Mouse (Mus musculus) bone marrow, adult 2 months (tissue): ENCODE data around the gene Ccdc148. TPM values are rescaled to one million over a fixed set of nuclear protein-coding genes. Genes with fewer than 3 reads are reported as not detected.

ENCODE experiments used
- H3K27ac ChIP-seq: fragments of 200-500 bp; 2 replicates; pipeline ENCODE4 v1.5.1; 2012; ENCODE audit warnings: low read depth, mild to moderate bottlenecking, control low read depth, inconsistent platforms, low read length; ENCODE audit not compliant: control insufficient read depth, poor library complexity, insufficient read depth
- H3K4me1 ChIP-seq: fragments of 200-500 bp; 2 replicates; pipeline ENCODE4 v1.6.1; 2011; ENCODE audit warnings: low read length; ENCODE audit not compliant: control insufficient read depth, insufficient read depth
- H3K4me3 ChIP-seq: fragments of 200-500 bp; replicated peaks from 2 replicates; pipeline ENCODE3; 2011; ENCODE audit warnings: mild to moderate bottlenecking, low read depth, low read length, control low read depth; ENCODE audit not compliant: control insufficient read depth
- CTCF ChIP-seq: fragments of 200-500 bp; IDR thresholded peaks from 2 replicates; pipeline ENCODE4 v1.5.1; 2011; ENCODE audit warnings: low read length, control low read depth; ENCODE audit not compliant: control insufficient read depth, insufficient read depth
- POLR2A ChIP-seq: fragments of 200-500 bp; IDR thresholded peaks from 2 replicates; pipeline ENCODE4 v1.6.1; 2011; ENCODE audit warnings: low read depth, mild to moderate bottlenecking, control low read depth, low read length, borderline replicate concordance; ENCODE audit not compliant: control insufficient read depth
- WGBS: fragments of 180-500 bp; shearing (Covaris S2); methylation state at CpG from one replicate; pipeline ENCODE4 v1.1.7; 2018; 5-methylcytosine and 5-hydroxymethylcytosine counted together
- polyA plus RNA-seq: library from polyadenylated mRNA; stranded (reverse); fragments of >200 nt; gene quantifications from 2 replicates; pipeline ENCODE4 v1.2.4, GENCODE M21; 2011; ENCODE audit warnings: low replicate concordance; ENCODE audit not compliant: missing spikeins, insufficient read depth, insufficient read length

The Ccdc148 gene
- polyA plus RNA-seq, 1 experiment = 0.87 TPM

DNA sequence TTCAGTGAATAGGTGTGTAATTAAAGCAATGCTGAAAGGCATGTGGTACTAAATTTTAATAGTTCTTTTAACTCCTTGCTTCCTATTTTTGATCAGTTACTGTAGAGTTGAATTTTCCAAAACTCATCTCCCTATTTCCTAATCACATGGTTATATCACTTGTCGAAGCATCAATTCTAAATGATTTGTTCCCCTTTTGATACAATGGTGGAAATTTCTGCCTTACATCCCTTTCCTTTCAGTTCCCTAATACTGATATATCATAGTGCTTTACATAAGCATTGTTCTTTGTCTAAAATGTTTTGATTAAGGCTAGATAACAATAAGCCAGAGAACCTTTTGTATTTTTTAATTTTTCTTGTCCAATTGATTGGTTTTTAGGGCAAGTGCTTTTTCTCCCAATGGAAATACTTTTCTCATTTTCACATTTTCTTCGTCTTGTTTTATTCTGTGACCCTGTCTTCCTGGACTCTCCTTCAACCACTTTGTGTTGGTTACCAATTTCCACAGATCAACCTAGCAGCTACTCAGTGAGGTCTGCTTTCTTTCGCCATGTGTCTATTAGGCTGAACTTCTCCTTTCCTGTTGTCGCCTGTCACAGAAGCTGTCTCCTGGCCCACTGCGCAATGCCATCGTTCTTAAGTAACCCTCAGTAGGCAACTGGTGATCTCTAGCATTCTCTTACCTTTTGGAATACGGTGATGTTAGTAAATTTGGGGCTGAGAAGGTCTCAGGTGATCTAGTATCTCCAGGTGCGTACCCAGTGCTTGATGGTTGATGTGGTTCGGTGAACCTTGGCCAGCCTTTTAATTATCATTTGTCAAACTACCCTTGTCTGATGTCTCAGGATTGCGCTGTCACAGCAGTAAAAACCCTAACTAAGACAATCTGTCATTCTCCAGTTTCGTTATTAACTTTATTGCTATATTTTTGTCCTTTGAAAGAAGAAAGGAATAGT, 23.9 kb upstream of the Ccdc148 start:
- TF ChIP-seq CTCF = no peak
- TF ChIP-seq POLR2A = no peak
- H3K27ac ChIP-seq = no peak overlapping the region
- no peak overlapping the region for H3K4me3 ChIP-seq
- 57% methylated on average over 11 of the region's 11 CpGs for WGBS
- H3K4me1 ChIP-seq = no peaks in the 10 kb centered on the region

DNA sequence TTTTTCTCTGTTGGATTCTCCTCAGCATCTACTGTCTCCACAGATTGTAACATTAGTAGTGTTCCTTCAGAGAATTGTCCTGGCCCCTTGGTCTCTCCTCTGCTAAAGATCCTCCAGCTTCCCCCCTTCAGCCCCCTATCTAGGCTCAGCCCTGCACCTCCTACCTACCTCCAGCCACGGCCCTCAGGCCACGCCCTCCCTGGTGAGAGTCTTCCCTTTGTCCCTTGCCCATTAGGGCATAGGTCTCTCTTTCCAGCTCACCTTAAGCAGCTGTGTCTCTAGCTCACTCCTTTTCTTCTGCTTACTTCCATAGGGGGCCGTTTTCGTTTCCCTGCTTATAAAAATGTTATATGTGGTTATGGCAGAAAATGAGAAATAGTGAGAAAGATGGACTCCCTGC, 23.1 kb upstream of the Ccdc148 start:
- no peaks in the 10 kb centered on the region for H3K4me1 ChIP-seq
- H3K27ac ChIP-seq = no peak overlapping the region
- 70% methylated on average over 4 of the region's 4 CpGs for WGBS
- TF ChIP-seq CTCF = no peak
- TF ChIP-seq POLR2A = no peak
- H3K4me3 ChIP-seq = no peak overlapping the region

GRCm38 (mm10) chr2:59181321-59182113, 21.0 kb upstream of the Ccdc148 start:
- 79% methylated on average over 15 of the region's 15 CpGs for WGBS
- no peak overlapping the region for H3K27ac ChIP-seq
- H3K4me3 ChIP-seq = no peak overlapping the region
- TF ChIP-seq POLR2A (no peak), CTCF (no peak)
- H3K4me1 ChIP-seq = no peaks in the 10 kb centered on the region

DNA sequence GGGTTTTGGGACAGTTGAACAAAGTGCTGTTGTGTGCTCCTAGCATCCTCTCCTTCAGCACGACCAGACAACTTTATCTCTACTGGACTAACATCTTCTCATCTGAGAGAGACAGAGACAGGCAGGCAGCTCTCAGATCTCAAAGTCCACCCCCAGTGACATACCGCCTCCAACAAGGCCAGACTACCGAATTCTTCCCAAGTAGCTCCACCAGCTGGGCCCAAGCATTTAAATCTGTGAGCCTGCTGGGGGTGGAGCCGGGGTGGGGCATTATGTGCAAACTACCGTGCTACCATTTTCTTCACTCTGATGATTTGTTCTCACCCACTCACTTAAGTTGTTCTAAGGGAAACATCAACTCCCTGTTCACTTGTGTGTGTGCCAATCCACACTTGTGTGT, 19.0 kb upstream of the Ccdc148 start:
- Histone ChIP-seq H3K27ac (no peak overlapping the region), H3K4me3 (no peak overlapping the region), H3K4me1 (no peaks in the 10 kb centered on the region)
- TF ChIP-seq POLR2A (no peak), CTCF (no peak)
- 72% methylated on average over 5 of the region's 5 CpGs for WGBS

DNA sequence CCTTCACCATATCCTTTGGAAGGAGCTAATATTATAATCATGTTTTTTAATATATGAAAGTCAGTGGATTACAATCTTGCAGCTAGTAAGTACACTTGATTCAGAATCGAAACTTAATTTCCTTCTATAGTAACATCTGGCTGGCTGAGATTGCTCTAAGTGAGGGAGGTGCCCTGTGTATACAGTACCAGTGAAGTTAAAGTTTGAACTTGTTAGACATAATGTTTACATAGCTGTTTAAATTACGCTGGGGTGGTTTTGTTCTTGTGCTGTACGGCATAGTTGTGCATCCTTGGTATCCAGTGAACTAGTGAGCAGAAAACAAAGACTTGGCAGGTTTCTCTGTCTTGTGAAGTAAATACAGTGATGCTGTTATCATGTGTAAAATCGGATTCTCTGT, 18.5 kb upstream of the Ccdc148 start:
- 73% methylated on average over 4 of the region's 4 CpGs for WGBS

DNA sequence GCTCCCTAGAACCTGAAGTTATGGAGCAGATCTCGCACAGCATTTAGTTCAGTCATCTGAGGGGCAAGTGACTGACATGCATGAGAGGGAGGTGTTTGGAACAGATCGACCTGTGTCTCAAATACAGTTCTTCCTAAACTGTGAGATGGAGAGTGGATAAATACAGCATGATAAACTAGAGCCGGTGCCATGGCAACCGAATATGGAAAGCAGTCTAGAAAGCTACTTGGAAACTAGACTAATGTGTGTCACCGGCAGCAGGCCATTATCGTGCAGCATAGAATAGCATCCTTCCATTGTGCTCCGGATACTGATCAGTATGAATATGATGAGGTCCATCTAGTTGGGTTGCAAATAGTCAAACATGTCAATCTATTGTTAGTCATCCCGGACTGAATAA, 17.7 kb upstream of the Ccdc148 start:
- Histone ChIP-seq H3K4me1 (no peaks in the 10 kb centered on the region), H3K4me3 (no peak overlapping the region), H3K27ac (no peak overlapping the region)
- TF ChIP-seq CTCF (no peak), POLR2A (no peak)
- 89% methylated on average over 8 of the region's 8 CpGs for WGBS

More for the DNA sequence above, 18.5 kb upstream of the Ccdc148 start:
- Histone ChIP-seq H3K4me1 (no peaks in the 10 kb centered on the region), H3K27ac (no peak overlapping the region), H3K4me3 (no peak overlapping the region)
- no peak for TF ChIP-seq CTCF
- no peak for TF ChIP-seq POLR2A

- Histone ChIP-seq H3K4me3 (no peak overlapping the region), H3K4me1 (no peaks in the 10 kb centered on the region), H3K27ac (no peak overlapping the region)
- no peak for TF ChIP-seq POLR2A
- TF ChIP-seq CTCF = no peak
- WGBS = 87% methylated on average over 6 of the region's 6 CpGs
These were observed 15.4 kb upstream of the Ccdc148 start for GRCm38 (mm10) chr2:59175926-59176325.

DNA sequence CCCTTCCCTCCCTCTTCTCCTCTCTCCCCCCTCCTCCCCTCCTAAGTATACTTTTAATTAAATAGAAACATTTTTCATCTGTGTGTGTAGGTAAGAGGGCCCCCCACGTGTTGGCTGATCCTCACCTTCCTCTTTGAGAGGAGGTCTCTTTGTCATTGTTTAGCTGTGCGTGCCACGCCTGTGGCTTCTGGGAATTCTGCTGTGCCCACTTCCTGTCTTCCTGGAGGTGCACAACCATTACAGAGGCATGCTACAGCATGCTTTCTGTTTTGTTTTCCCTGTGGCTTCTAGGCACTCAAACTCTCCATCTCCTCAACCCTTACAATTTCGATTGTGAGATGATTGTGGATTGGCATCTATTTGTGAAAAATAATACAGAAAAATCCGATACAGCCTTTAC, 11.1 kb upstream of the Ccdc148 start:
- no peaks in the 10 kb centered on the region for H3K4me1 ChIP-seq

More for the DNA sequence above, 11.1 kb upstream of the Ccdc148 start:
- H3K4me3 ChIP-seq = no peak overlapping the region
- no peak overlapping the region for H3K27ac ChIP-seq
- WGBS = 28% methylated on average over 5 of the region's 5 CpGs
- TF ChIP-seq POLR2A (no peak), CTCF (no peak)
